ENCODE assay signal across 16 mouse cellular contexts in genomic region chr1:135267663-135268446, GRCm38 (mm10). TPM values are rescaled to one million over a fixed set of nuclear protein-coding genes. Genes with fewer than 3 reads are reported as not detected.
A peak's percentile ranks its signal among the peaks of the same experiment; 100 is the strongest.
DNase-seq lines count a peak whose midpoint lies in the region; ATAC-seq and TF ChIP-seq lines count a peak whose summit lies in the region.
"Had no signal": no experiment of that assay in that cellular context is flagged by ENCODE, and none has a peak within 500 bp of the region (broad histone marks: within the 10 kb centered on the region; RNA-seq: fewer than 3 reads in every experiment).

No protein-coding gene starts in this region.

- ATAC-seq in embryonic facial prominence, embryonic 14.5 days (ENCODE audit: low read depth), result peak; percentile 18; the same call in 1 of the 2 replicates
- ATAC-seq: forebrain, embryonic 14.5 days; midbrain, embryonic 16.5 days had no signal

- H3K36me3 ChIP-seq in embryonic facial prominence, embryonic 14.5 days (ENCODE audit: control insufficient read depth, insufficient read depth, low read length), result peaks cover 67% of the 10 kb centered on the region
- H3K36me3 ChIP-seq in embryonic facial prominence, embryonic 10.5 days (replicated peaks), result peaks cover 91% of the 10 kb centered on the region
- peaks cover 68% of the 10 kb centered on the region for H3K36me3 ChIP-seq in macrophage (ENCODE audit: inconsistent target)

- peak; percentile 61 for DNase-seq in embryonic facial prominence, embryonic 14.5 days (ENCODE audit: low spot score)
- no peak for DNase-seq in embryonic facial prominence, embryonic 10.5 days (ENCODE audit: low spot score)
- peak; percentile 57 for DNase-seq in 3134 (ENCODE audit: extremely low read depth, insufficient read length, low spot score)
- DNase-seq in left cerebral cortex, postnatal 25 days (ENCODE audit: low spot score in 2 of 2), result no peak
- no peak for DNase-seq in right cerebral cortex, postnatal 10 days (ENCODE audit: low spot score in 2 of 2)
- no peak for DNase-seq in ovary, postnatal 14 days (ENCODE audit: low spot score)
- DNase-seq: B cell, adult 2 months; cerebellum, adult 8-10 months; lung, embryonic 14.5 days; right cerebral cortex, postnatal 14 days had no signal

- 0 out of 2 replicates have a peak, but pooled peaks have one; percentile 2 for TF ChIP-seq CTCF in bone marrow macrophage, adult 2 months (IDR thresholded peaks at IDR 0.05; ENCODE audit: low read depth, low read length)

- H3K79me2 ChIP-seq in macrophage (ENCODE audit: inconsistent target), result peaks cover 18% of the 10 kb centered on the region; the same call in 1 of the 2 replicates

- H3K9ac ChIP-seq in embryonic facial prominence, embryonic 14.5 days (ENCODE audit: low read depth, low read length), result no peak overlapping the region
- H3K9ac ChIP-seq: lung, embryonic 14.5 days; neural tube, embryonic 15.5 days had no signal

- no peaks in the 10 kb centered on the region for H3K4me1 ChIP-seq in embryonic facial prominence, embryonic 14.5 days (ENCODE audit: control insufficient read depth, insufficient read depth, low read length)
- H3K4me1 ChIP-seq in embryonic facial prominence, embryonic 10.5 days, result no peaks in the 10 kb centered on the region
- peaks cover 40% of the 10 kb centered on the region for H3K4me1 ChIP-seq in bone marrow macrophage, adult 2 months (ENCODE audit: control insufficient read depth, insufficient read depth, low read length)
- H3K4me1 ChIP-seq: neural tube, embryonic 15.5 days had no signal

- intact Hi-C loops in left cerebral cortex, postnatal 25 days (cut with DNase I), result no loop called here

- H3K9me3 ChIP-seq in embryonic facial prominence, embryonic 14.5 days (ENCODE audit: control insufficient read depth, low read length), result no peaks in the 10 kb centered on the region
- no peaks in the 10 kb centered on the region for H3K9me3 ChIP-seq in embryonic facial prominence, embryonic 10.5 days
- H3K9me3 ChIP-seq: neural tube, embryonic 15.5 days had no signal

- no peaks in the 10 kb centered on the region for H3K27me3 ChIP-seq in embryonic facial prominence, embryonic 14.5 days (replicated peaks; ENCODE audit: control insufficient read depth, insufficient read depth, low read length)
- no peaks in the 10 kb centered on the region for H3K27me3 ChIP-seq in embryonic facial prominence, embryonic 10.5 days (replicated peaks; ENCODE audit: low read depth, poor library complexity, severe bottlenecking)
- H3K27me3 ChIP-seq: neural tube, embryonic 15.5 days had no signal

- WGBS in embryonic facial prominence, embryonic 14.5 days, result 76% methylated on average over 10 of the region's 10 CpGs
- 90% methylated on average over 10 of the region's 10 CpGs for WGBS in embryonic facial prominence, embryonic 10.5 days
- 1% methylated on average over 10 of the region's 10 CpGs for WGBS in macrophage (ENCODE audit: missing documents)

- H3K4me2 ChIP-seq in embryonic facial prominence, embryonic 14.5 days (ENCODE audit: low read depth, low read length), result no peak overlapping the region
- H3K4me2 ChIP-seq: lung, embryonic 14.5 days; neural tube, embryonic 15.5 days had no signal

- no peak overlapping the region for H3K4me3 ChIP-seq in embryonic facial prominence, embryonic 14.5 days (ENCODE audit: low read depth, low read length)
- no peak overlapping the region for H3K4me3 ChIP-seq in embryonic facial prominence, embryonic 10.5 days
- no peak overlapping the region for H3K4me3 ChIP-seq in bone marrow macrophage, adult 2 months (ENCODE audit: insufficient read depth, low read length)
- no peak overlapping the region for H3K4me3 ChIP-seq in macrophage (ENCODE audit: inconsistent target)
- H3K4me3 ChIP-seq: neural tube, embryonic 15.5 days had no signal

- H3K27ac ChIP-seq in embryonic facial prominence, embryonic 14.5 days (replicated peaks; ENCODE audit: low read depth, low read length), result no peak overlapping the region
- no peak overlapping the region for H3K27ac ChIP-seq in embryonic facial prominence, embryonic 10.5 days (replicated peaks)
- H3K27ac ChIP-seq in bone marrow macrophage, adult 2 months (ENCODE audit: insufficient read depth, low read depth, low read length), result peak overlapping the region; percentile 61
- peak overlapping the region; percentile 77 for H3K27ac ChIP-seq in macrophage
- H3K27ac ChIP-seq: neural tube, embryonic 15.5 days had no signal

- TF ChIP-seq POLR2A in bone marrow macrophage, adult 2 months (IDR thresholded peaks at IDR 0.05; ENCODE audit: borderline replicate concordance, low read depth, low read length), result no peak

RNA-seq across cellular contexts. Expression of gene Elf3, which starts 9.5 kb away (rescaled TPM):
- polyA plus RNA-seq in embryonic facial prominence, embryonic 14.5 days (2014; fragmentation: Nextera tagmentation; extraction: Ambion mirVana), result 10.0 and 13.8 TPM in 2 replicates
- polyA plus RNA-seq in embryonic facial prominence, embryonic 10.5 days (2016; fragmentation: Nextera tagmentation; extraction: Ambion mirVana), result 6.3 and 6.4 TPM in 2 replicates
- not detected in 2 replicates for polyA plus RNA-seq in bone marrow macrophage, adult 2 months (2012; ENCODE audit: insufficient read depth, insufficient read length, missing spikeins)
- under 1 TPM in 2 of 26 experiments, not detected in 24; 0.37 to 0.42 TPM for total RNA-seq in macrophage (2018; cell fraction: chromatin; rRNA removed)
- total RNA-seq in macrophage (2018; cell fraction: cytosol; rRNA removed), result not detected
- not detected for total RNA-seq in macrophage (2018; cell fraction: nucleus; rRNA removed)
- polyA plus RNA-seq in macrophage (2018), result not detected in 3 replicates
- under 1 TPM in 1 of 2 experiments, not detected in 1; 0.16 TPM for total RNA-seq in left cerebral cortex, postnatal 25 days (2021)
- total RNA-seq: adrenal gland, postnatal 36 days had no signal

RNA-seq across cellular contexts. Expression of gene Rnpep, which starts 16.0 kb away (rescaled TPM):
- 78.1 and 79.9 TPM in 2 replicates for polyA plus RNA-seq in embryonic facial prominence, embryonic 14.5 days (2014; fragmentation: Nextera tagmentation; extraction: Ambion mirVana)
- polyA plus RNA-seq in embryonic facial prominence, embryonic 10.5 days (2016; fragmentation: Nextera tagmentation; extraction: Ambion mirVana), result 97.1 and 100 TPM in 2 replicates
- 207 and 219 TPM in 2 replicates for polyA plus RNA-seq in bone marrow macrophage, adult 2 months (2012; ENCODE audit: insufficient read depth, insufficient read length, missing spikeins)
- total RNA-seq in macrophage (2018; cell fraction: chromatin; rRNA removed), result 100 to 1,000 TPM; 132 to 826 (median 489) TPM
- 100 to 1,000 TPM; 171 to 358 (median 221) TPM for total RNA-seq in macrophage (2018; cell fraction: cytosol; rRNA removed)
- total RNA-seq in macrophage (2018; cell fraction: nucleus; rRNA removed), result 100 to 1,000 TPM; 164 to 630 (median 302) TPM
- polyA plus RNA-seq in macrophage (2018), result 213 to 249 TPM (median 229 TPM) in 3 replicates
- total RNA-seq in left cerebral cortex, postnatal 25 days (2021), result 10 to 100 TPM; 50.5 to 54.8 TPM

RNA-seq across cellular contexts. Expression of gene Timm17a, which starts 45.7 kb away (rescaled TPM):
- 215 and 224 TPM in 2 replicates for polyA plus RNA-seq in embryonic facial prominence, embryonic 14.5 days (2014; fragmentation: Nextera tagmentation; extraction: Ambion mirVana)
- polyA plus RNA-seq in embryonic facial prominence, embryonic 10.5 days (2016; fragmentation: Nextera tagmentation; extraction: Ambion mirVana), result 213 and 215 TPM in 2 replicates
- polyA plus RNA-seq in bone marrow macrophage, adult 2 months (2012; ENCODE audit: insufficient read depth, insufficient read length, missing spikeins), result 40.7 and 43.0 TPM in 2 replicates
- 10 to 100 TPM in 17 of 26 experiments, 1 to 10 TPM in 9; 4.1 to 20.1 (median 14.3) TPM for total RNA-seq in macrophage (2018; cell fraction: chromatin; rRNA removed)
- 10 to 100 TPM; 38.3 to 92.5 (median 59.6) TPM for total RNA-seq in macrophage (2018; cell fraction: cytosol; rRNA removed)
- total RNA-seq in macrophage (2018; cell fraction: nucleus; rRNA removed), result 10 to 100 TPM in 18 of 26 experiments, 1 to 10 TPM in 8; 5.2 to 34.8 (median 14.0) TPM
- polyA plus RNA-seq in macrophage (2018), result 30.4 to 76.6 TPM (median 32.5 TPM) in 3 replicates
- total RNA-seq in left cerebral cortex, postnatal 25 days (2021), result 100 to 1,000 TPM; 159 to 175 TPM

RNA-seq across cellular contexts. Expression of gene Lmod1, which starts 56.8 kb away (rescaled TPM):
- polyA plus RNA-seq in embryonic facial prominence, embryonic 14.5 days (2014; fragmentation: Nextera tagmentation; extraction: Ambion mirVana), result 1.0 and 1.4 TPM in 2 replicates
- polyA plus RNA-seq in embryonic facial prominence, embryonic 10.5 days (2016; fragmentation: Nextera tagmentation; extraction: Ambion mirVana), result 0.31 and 0.33 TPM in 2 replicates
- 0.13 and 0.20 TPM in 2 replicates for polyA plus RNA-seq in bone marrow macrophage, adult 2 months (2012; ENCODE audit: insufficient read depth, insufficient read length, missing spikeins)
- total RNA-seq in macrophage (2018; cell fraction: chromatin; rRNA removed), result under 1 TPM in 1 of 26 experiments, not detected in 25; 0.76 TPM
- not detected for total RNA-seq in macrophage (2018; cell fraction: cytosol; rRNA removed)
- under 1 TPM in 1 of 26 experiments, not detected in 25; 0.21 TPM for total RNA-seq in macrophage (2018; cell fraction: nucleus; rRNA removed)
- not detected in 3 replicates for polyA plus RNA-seq in macrophage (2018)
- under 1 TPM; 0.76 to 0.94 TPM for total RNA-seq in left cerebral cortex, postnatal 25 days (2021)

Comparison
In these comparisons a context has a peak if more than half of its experiments do, and no peak if none do; other contexts are left out.
1. DNase-seq: peak in embryonic facial prominence, embryonic 14.5 days (single experiment) and 3134 (single experiment); none in embryonic facial prominence, embryonic 10.5 days (single experiment), left cerebral cortex, postnatal 25 days (0 of 2), right cerebral cortex, postnatal 10 days (0 of 2) and ovary, postnatal 14 days (single experiment).
2. H3K27ac ChIP-seq: peak in bone marrow macrophage, adult 2 months (single experiment) and macrophage (single experiment); none in embryonic facial prominence, embryonic 14.5 days (single experiment) and embryonic facial prominence, embryonic 10.5 days (single experiment).